17 mouse cellular contexts compared by ENCODE assay signal in genomic region chr5:117519858-117520495, GRCm38 (mm10).
DNase-seq lines count a peak whose midpoint lies in the region; ATAC-seq and TF ChIP-seq lines count a peak whose summit lies in the region.
"Had no signal": no experiment of that assay in that cellular context is flagged by ENCODE, and none has a peak within 500 bp of the region (broad histone marks: within the 10 kb centered on the region; RNA-seq: fewer than 3 reads in every experiment).

No protein-coding gene starts in this region.

- 29% methylated on average over 4 of the region's 4 CpGs for WGBS in heart, postnatal 0 days
- WGBS in heart, embryonic 11.5 days (ENCODE audit: insufficient replicate concordance): 37% methylated on average over 4 of the region's 4 CpGs
- WGBS in liver, postnatal 0 days (ENCODE audit: insufficient replicate concordance): 38% methylated on average over 4 of the region's 4 CpGs
- 48% methylated on average over 4 of the region's 4 CpGs for WGBS in liver, embryonic 11.5 days

- no peaks in the 10 kb centered on the region for H3K36me3 ChIP-seq in heart, postnatal 0 days (replicated peaks; ENCODE audit: control insufficient read depth, insufficient read depth, low read length)
- no peaks in the 10 kb centered on the region for H3K36me3 ChIP-seq in heart, embryonic 11.5 days (ENCODE audit: control insufficient read depth, insufficient read depth, low read length)
- H3K36me3 ChIP-seq in liver, postnatal 0 days (replicated peaks; ENCODE audit: insufficient read depth, low read length): no peaks in the 10 kb centered on the region
- no peaks in the 10 kb centered on the region for H3K36me3 ChIP-seq in liver, embryonic 11.5 days (ENCODE audit: control insufficient read depth, insufficient read depth, low read length)
- H3K36me3 ChIP-seq in E14TG2a.4 (ENCODE audit: insufficient read depth, low read length): no peaks in the 10 kb centered on the region
- H3K36me3 ChIP-seq: midbrain, embryonic 12.5 days; neural tube, embryonic 12.5 days had no signal

- no peak for TF ChIP-seq EP300 in heart, postnatal 0 days (IDR thresholded peaks at IDR 0.05; ENCODE audit: low read depth)
- TF ChIP-seq EP300 in liver, postnatal 0 days (IDR thresholded peaks at IDR 0.05; ENCODE audit: low read depth): no peak

- no peak for DNase-seq in heart, postnatal 0 days (ENCODE audit: low spot score)
- no peak for DNase-seq in liver, postnatal 0 days
- DNase-seq in liver, embryonic 11.5 days (ENCODE audit: low spot score): no peak
- DNase-seq: adrenal gland, postnatal 25 days; cerebellum, adult 11 months; heart, adult 18-20 months; heart, postnatal 36 days; retina, postnatal 1 day; thymus, postnatal 14 days had no signal

- TF ChIP-seq CTCF in heart, postnatal 0 days (IDR thresholded peaks at IDR 0.05; ENCODE audit: low read depth): 0 out of 2 replicates have a peak, but pooled peaks have one; percentile 3
- TF ChIP-seq CTCF in liver, postnatal 0 days (IDR thresholded peaks at IDR 0.05; ENCODE audit: low read depth): peak; percentile 34
- TF ChIP-seq CTCF in E14TG2a.4 (conservative IDR thresholded peaks at IDR 0.05; ENCODE audit: low read length): peak; percentile 96

- ATAC-seq in heart, postnatal 0 days (ENCODE audit: insufficient read depth, low read depth): no peak
- ATAC-seq in heart, embryonic 11.5 days (replicated peaks; ENCODE audit: insufficient number of reproducible peaks, low FRiP score, low TSS enrichment): no peak
- ATAC-seq in liver, postnatal 0 days: no peak
- ATAC-seq in liver, embryonic 11.5 days (replicated peaks; ENCODE audit: low FRiP score): no peak
- ATAC-seq in megakaryocyte progenitor cell, adult 5-6 weeks (replicated peaks; ENCODE audit: poor library complexity): peak; percentile 54
- ATAC-seq in inflammation-experienced regulatory T-cells, adult 6 months: no peak
- no peak for ATAC-seq in frontal cortex, adult (ENCODE audit: low TSS enrichment)

- no peak overlapping the region for H3K9ac ChIP-seq in heart, postnatal 0 days (replicated peaks; ENCODE audit: low read depth, low read length)
- H3K9ac ChIP-seq in heart, embryonic 11.5 days (ENCODE audit: low read depth, low read length): no peak overlapping the region
- no peak overlapping the region for H3K9ac ChIP-seq in liver, postnatal 0 days (replicated peaks)
- no peak overlapping the region for H3K9ac ChIP-seq in liver, embryonic 11.5 days (ENCODE audit: low read depth, low read length)
- H3K9ac ChIP-seq: midbrain, embryonic 12.5 days; neural tube, embryonic 12.5 days had no signal

- H3K27ac ChIP-seq in heart, postnatal 0 days (ENCODE audit: low read depth): no peak overlapping the region
- no peak overlapping the region for H3K27ac ChIP-seq in heart, embryonic 11.5 days (ENCODE audit: low read depth, low read length)
- no peak overlapping the region for H3K27ac ChIP-seq in liver, postnatal 0 days (ENCODE audit: low read depth)
- no peak overlapping the region for H3K27ac ChIP-seq in liver, embryonic 11.5 days (ENCODE audit: low read depth, low read length)
- H3K27ac ChIP-seq: midbrain, embryonic 12.5 days; neural tube, embryonic 12.5 days had no signal

- no peaks in the 10 kb centered on the region for H3K27me3 ChIP-seq in heart, postnatal 0 days (ENCODE audit: control insufficient read depth, insufficient read depth, low read length)
- H3K27me3 ChIP-seq in heart, embryonic 11.5 days (ENCODE audit: control insufficient read depth, insufficient read depth, low read length): no peaks in the 10 kb centered on the region
- H3K27me3 ChIP-seq in liver, postnatal 0 days (ENCODE audit: insufficient read depth, low read length): no peaks in the 10 kb centered on the region
- no peaks in the 10 kb centered on the region for H3K27me3 ChIP-seq in liver, embryonic 11.5 days (replicated peaks; ENCODE audit: control insufficient read depth, insufficient read depth, low read length)
- H3K27me3 ChIP-seq in E14TG2a.4 (ENCODE audit: insufficient read depth, low read length): peaks cover 12% of the 10 kb centered on the region
- H3K27me3 ChIP-seq: midbrain, embryonic 12.5 days; neural tube, embryonic 12.5 days had no signal

- no peaks in the 10 kb centered on the region for H3K9me3 ChIP-seq in heart, postnatal 0 days (replicated peaks; ENCODE audit: control insufficient read depth, low read length)
- no peaks in the 10 kb centered on the region for H3K9me3 ChIP-seq in heart, embryonic 11.5 days (replicated peaks; ENCODE audit: control insufficient read depth, low read length)
- H3K9me3 ChIP-seq in liver, postnatal 0 days (ENCODE audit: low read length): no peaks in the 10 kb centered on the region
- H3K9me3 ChIP-seq in liver, embryonic 11.5 days (ENCODE audit: control insufficient read depth, low read length): no peaks in the 10 kb centered on the region
- peaks cover 4% of the 10 kb centered on the region; the same call in 1 of the 2 replicates for H3K9me3 ChIP-seq in E14TG2a.4 (ENCODE audit: low read length)
- H3K9me3 ChIP-seq: neural tube, embryonic 12.5 days had no signal

- H3K4me2 ChIP-seq in heart, postnatal 0 days (ENCODE audit: low read depth, low read length): no peak overlapping the region
- H3K4me2 ChIP-seq in heart, embryonic 11.5 days: no peak overlapping the region
- H3K4me2 ChIP-seq in liver, postnatal 0 days (ENCODE audit: low read depth, low read length): no peak overlapping the region
- H3K4me2 ChIP-seq in liver, embryonic 11.5 days: no peak overlapping the region
- H3K4me2 ChIP-seq: midbrain, embryonic 12.5 days; neural tube, embryonic 12.5 days had no signal

- H3K4me1 ChIP-seq in heart, postnatal 0 days (ENCODE audit: control insufficient read depth, insufficient read depth): no peaks in the 10 kb centered on the region
- H3K4me1 ChIP-seq in heart, embryonic 11.5 days (ENCODE audit: control insufficient read depth, insufficient read depth, low read length): no peaks in the 10 kb centered on the region
- H3K4me1 ChIP-seq in liver, postnatal 0 days (ENCODE audit: insufficient read depth): no peaks in the 10 kb centered on the region
- no peaks in the 10 kb centered on the region for H3K4me1 ChIP-seq in liver, embryonic 11.5 days (replicated peaks; ENCODE audit: control insufficient read depth, insufficient read depth, low read length)
- H3K4me1 ChIP-seq in E14TG2a.4 (replicated peaks; ENCODE audit: low read depth, low read length): peaks cover 17% of the 10 kb centered on the region
- H3K4me1 ChIP-seq: midbrain, embryonic 12.5 days had no signal

- no peak overlapping the region for H3K4me3 ChIP-seq in heart, postnatal 0 days (ENCODE audit: low read depth, low read length)
- no peak overlapping the region for H3K4me3 ChIP-seq in heart, embryonic 11.5 days (ENCODE audit: low read depth, low read length)
- no peak overlapping the region for H3K4me3 ChIP-seq in liver, postnatal 0 days (ENCODE audit: low read depth, low read length)
- no peak overlapping the region for H3K4me3 ChIP-seq in liver, embryonic 11.5 days (ENCODE audit: low read depth, low read length)
- H3K4me3 ChIP-seq in E14TG2a.4 (replicated peaks; ENCODE audit: low read length): no peak overlapping the region
- H3K4me3 ChIP-seq: erythroblast, embryonic 14.5 days; midbrain, embryonic 12.5 days; neural tube, embryonic 12.5 days had no signal

Comparison
In these comparisons a context has a peak if more than half of its experiments do, and no peak if none do; other contexts are left out.
1. CTCF ChIP-seq: peak in every context shown above with its lines; median percentile 96 in E14TG2a.4; 34 in liver, postnatal 0 days; 3 in heart, postnatal 0 days.